Mouse (Mus musculus): ENCODE measurements at regions not wholly inside any gene's neighbourhood (a gene's known extent, or its start where the extent isn't known, plus 50 kb on each side); places are given as distances from the start of the nearest gene placed in this dataset.

- ATAC-seq (replicated peaks; ENCODE audit: low FRiP score, low read depth), result no peak
- Histone ChIP-seq H3K27ac (no peak overlapping the region), H3K4me2 (ENCODE audit: low read length) (no peak overlapping the region), H3K27me3 (ENCODE audit: insufficient read depth, low read length) (no peaks in the 10 kb centered on the region), H3K9me3 (replicated peaks; ENCODE audit: low read length) (no peaks in the 10 kb centered on the region), H3K36me3 (ENCODE audit: insufficient read depth, low read length) (no peaks in the 10 kb centered on the region), H3K4me1 (replicated peaks; ENCODE audit: insufficient read depth, low read length) (0 out of 2 replicates have a peak, but pooled peaks cover 5% of the 10 kb centered on the region), H3K9ac (ENCODE audit: low read depth, low read length) (no peak overlapping the region), H3K4me3 (replicated peaks; ENCODE audit: low read depth, low read length) (no peak overlapping the region)
- no peak for DNase-seq (ENCODE audit: low spot score)
- 19% methylated on average over 1 of the region's 1 CpGs for WGBS
- TF ChIP-seq CTCF (IDR thresholded peaks at IDR 0.05; ENCODE audit: low read depth), result no peak
Observed at GRCm38 (mm10) chr11:22644877-22645276, 133.0 kb downstream of the Tmem17 start.

- no peak for TF ChIP-seq CTCF (IDR thresholded peaks at IDR 0.05; ENCODE audit: low read depth)
- Histone ChIP-seq H3K9ac (ENCODE audit: low read depth, low read length) (no peak overlapping the region), H3K4me3 (replicated peaks; ENCODE audit: low read depth, low read length) (no peak overlapping the region), H3K9me3 (replicated peaks; ENCODE audit: low read length) (no peaks in the 10 kb centered on the region), H3K4me1 (replicated peaks; ENCODE audit: insufficient read depth, low read length) (no peaks in the 10 kb centered on the region), H3K36me3 (ENCODE audit: insufficient read depth, low read length) (no peaks in the 10 kb centered on the region), H3K27ac (no peak overlapping the region; the same call in 1 of the 2 replicates), H3K27me3 (ENCODE audit: insufficient read depth, low read length) (no peaks in the 10 kb centered on the region), H3K4me2 (ENCODE audit: low read length) (no peak overlapping the region)
- 72% methylated on average over 6 of the region's 6 CpGs for WGBS
- no peak for ATAC-seq (replicated peaks; ENCODE audit: low FRiP score, low read depth)
- DNase-seq (ENCODE audit: low spot score), result no peak
Observed at GRCm38 (mm10) chr11:22646192-22646936, 134.5 kb downstream of the Tmem17 start.

GRCm38 (mm10) chr11:22648275-22648674 is 136.4 kb downstream of the Tmem17 start:
- ATAC-seq (replicated peaks; ENCODE audit: low FRiP score, low read depth), result peak; percentile 47; the same call in 1 of the 2 replicates
- no peak overlapping the region for H3K4me3 ChIP-seq (replicated peaks; ENCODE audit: low read depth, low read length)
- no peaks in the 10 kb centered on the region for H3K4me1 ChIP-seq (replicated peaks; ENCODE audit: insufficient read depth, low read length)
- DNase-seq (ENCODE audit: low spot score), result no peak
- H3K4me2 ChIP-seq (ENCODE audit: low read length), result no peak overlapping the region
- H3K27ac ChIP-seq, result peak overlapping the region; percentile 56
- H3K9me3 ChIP-seq (replicated peaks; ENCODE audit: low read length), result no peaks in the 10 kb centered on the region
- H3K36me3 ChIP-seq (ENCODE audit: insufficient read depth, low read length), result no peaks in the 10 kb centered on the region
- H3K27me3 ChIP-seq (ENCODE audit: insufficient read depth, low read length), result no peaks in the 10 kb centered on the region
- no peak for TF ChIP-seq CTCF (IDR thresholded peaks at IDR 0.05; ENCODE audit: low read depth)
- no peak overlapping the region for H3K9ac ChIP-seq (ENCODE audit: low read depth, low read length)
- 78% methylated on average over 5 of the region's 5 CpGs for WGBS

- H3K4me3 ChIP-seq (replicated peaks; ENCODE audit: low read depth, low read length), result no peak overlapping the region
- 86% methylated on average over 10 of the region's 10 CpGs for WGBS
- ATAC-seq (replicated peaks; ENCODE audit: low FRiP score, low read depth), result no peak
Observed at GRCm38 (mm10) chr11:22650771-22651170, 138.9 kb downstream of the Tmem17 start.

GRCm38 (mm10) chr11:22651313-22651712 is 139.4 kb downstream of the Tmem17 start:
- no peak for ATAC-seq (replicated peaks; ENCODE audit: low FRiP score, low read depth)
- H3K9me3 ChIP-seq (replicated peaks; ENCODE audit: low read length), result no peaks in the 10 kb centered on the region
- 73% methylated on average over 1 of the region's 1 CpGs for WGBS
- no peaks in the 10 kb centered on the region for H3K36me3 ChIP-seq (ENCODE audit: insufficient read depth, low read length)
- no peak overlapping the region for H3K27ac ChIP-seq
- H3K27me3 ChIP-seq (ENCODE audit: insufficient read depth, low read length), result no peaks in the 10 kb centered on the region
- H3K9ac ChIP-seq (ENCODE audit: low read depth, low read length), result no peak overlapping the region
- TF ChIP-seq CTCF (IDR thresholded peaks at IDR 0.05; ENCODE audit: low read depth), result no peak
- H3K4me1 ChIP-seq (replicated peaks; ENCODE audit: insufficient read depth, low read length), result no peaks in the 10 kb centered on the region
- no peak for DNase-seq (ENCODE audit: low spot score)
- H3K4me2 ChIP-seq (ENCODE audit: low read length), result no peak overlapping the region
- no peak overlapping the region for H3K4me3 ChIP-seq (replicated peaks; ENCODE audit: low read depth, low read length)

More at GRCm38 (mm10) chr11:22650771-22651170, 138.9 kb downstream of the Tmem17 start:
- H3K9me3 ChIP-seq (replicated peaks; ENCODE audit: low read length), result no peaks in the 10 kb centered on the region
- H3K36me3 ChIP-seq (ENCODE audit: insufficient read depth, low read length), result no peaks in the 10 kb centered on the region
- H3K27ac ChIP-seq, result no peak overlapping the region
- no peak overlapping the region for H3K9ac ChIP-seq (ENCODE audit: low read depth, low read length)
- DNase-seq (ENCODE audit: low spot score), result no peak
- H3K27me3 ChIP-seq (ENCODE audit: insufficient read depth, low read length), result no peaks in the 10 kb centered on the region
- no peaks in the 10 kb centered on the region for H3K4me1 ChIP-seq (replicated peaks; ENCODE audit: insufficient read depth, low read length)
- no peak overlapping the region for H3K4me2 ChIP-seq (ENCODE audit: low read length)
- no peak for TF ChIP-seq CTCF (IDR thresholded peaks at IDR 0.05; ENCODE audit: low read depth)

GRCm38 (mm10) chr11:22651911-22652310 is 140.0 kb downstream of the Tmem17 start:
- no peak for ATAC-seq (replicated peaks; ENCODE audit: low FRiP score, low read depth)
- Histone ChIP-seq H3K9me3 (replicated peaks; ENCODE audit: low read length) (no peaks in the 10 kb centered on the region), H3K4me1 (replicated peaks; ENCODE audit: insufficient read depth, low read length) (no peaks in the 10 kb centered on the region), H3K36me3 (ENCODE audit: insufficient read depth, low read length) (no peaks in the 10 kb centered on the region), H3K27me3 (ENCODE audit: insufficient read depth, low read length) (no peaks in the 10 kb centered on the region), H3K4me3 (replicated peaks; ENCODE audit: low read depth, low read length) (no peak overlapping the region), H3K9ac (ENCODE audit: low read depth, low read length) (no peak overlapping the region), H3K27ac (no peak overlapping the region), H3K4me2 (ENCODE audit: low read length) (no peak overlapping the region)
- TF ChIP-seq CTCF (IDR thresholded peaks at IDR 0.05; ENCODE audit: low read depth), result no peak
- WGBS, result 75% methylated on average over 4 of the region's 4 CpGs
- DNase-seq (ENCODE audit: low spot score), result no peak

Measured in kidney, postnatal 0 days (tissue).